Mouse (Mus musculus) T-helper 17 cell (primary cell): ENCODE measurements around the gene Atxn7l1.

Experiments used
- in situ Hi-C, 2 experiments: fragments of 300-600 bp; cut with MboI, MseI; formaldehyde crosslinking; loops; 1 replicate in 1 of 2; 2 replicates in 1 of 2; pipeline ENCODE4 v1.15.1; 2025; ENCODE audit warnings: high pct_unique_total_duplicates in 2 of 2

The Atxn7l1 gene

DNA sequence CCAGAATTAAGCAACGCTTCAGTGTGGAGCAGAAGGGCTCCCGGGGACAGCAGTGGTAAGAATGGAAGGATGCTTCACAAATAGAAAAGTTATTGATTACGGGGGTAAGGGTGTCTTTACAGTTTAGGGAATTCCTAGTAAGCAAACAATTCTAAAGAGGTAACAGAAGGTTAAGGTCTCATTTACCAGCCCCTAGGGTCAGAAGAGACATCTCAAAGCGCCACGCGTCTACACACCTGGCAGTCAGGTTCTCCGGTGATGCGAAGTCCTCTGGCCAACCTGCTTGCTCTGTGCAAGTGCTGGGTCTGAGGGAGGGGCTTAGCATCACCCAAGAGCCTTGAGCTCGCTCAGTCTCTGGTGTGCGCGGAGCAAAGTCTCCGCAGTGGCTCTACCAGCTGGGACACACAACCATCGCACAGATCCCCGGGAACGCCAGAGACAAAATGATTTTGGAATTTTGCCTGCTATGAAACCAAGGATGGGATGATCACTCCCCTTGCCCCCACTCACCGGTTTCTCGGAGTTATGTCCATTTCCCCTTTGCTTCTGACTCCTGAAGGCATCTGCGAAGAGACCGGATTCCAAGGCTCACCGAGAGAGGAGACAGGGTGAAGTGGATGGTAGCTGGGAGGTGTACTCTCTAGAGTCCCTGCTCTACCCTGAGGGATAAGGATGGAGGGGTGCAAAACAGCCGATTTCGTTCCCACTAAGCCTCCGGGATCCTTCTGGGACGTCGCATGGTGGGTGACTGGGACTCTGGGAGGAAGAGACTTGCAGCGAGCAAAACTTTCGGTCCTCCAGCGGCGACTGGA lies 665 bp upstream of the Atxn7l1 start:
- in situ Hi-C loops = loop anchor here in 1 of 2 experiments (5.0 kb wide), 1 partner anchor 35 kb away; no protein-coding TSS in a partner anchor

DNA sequence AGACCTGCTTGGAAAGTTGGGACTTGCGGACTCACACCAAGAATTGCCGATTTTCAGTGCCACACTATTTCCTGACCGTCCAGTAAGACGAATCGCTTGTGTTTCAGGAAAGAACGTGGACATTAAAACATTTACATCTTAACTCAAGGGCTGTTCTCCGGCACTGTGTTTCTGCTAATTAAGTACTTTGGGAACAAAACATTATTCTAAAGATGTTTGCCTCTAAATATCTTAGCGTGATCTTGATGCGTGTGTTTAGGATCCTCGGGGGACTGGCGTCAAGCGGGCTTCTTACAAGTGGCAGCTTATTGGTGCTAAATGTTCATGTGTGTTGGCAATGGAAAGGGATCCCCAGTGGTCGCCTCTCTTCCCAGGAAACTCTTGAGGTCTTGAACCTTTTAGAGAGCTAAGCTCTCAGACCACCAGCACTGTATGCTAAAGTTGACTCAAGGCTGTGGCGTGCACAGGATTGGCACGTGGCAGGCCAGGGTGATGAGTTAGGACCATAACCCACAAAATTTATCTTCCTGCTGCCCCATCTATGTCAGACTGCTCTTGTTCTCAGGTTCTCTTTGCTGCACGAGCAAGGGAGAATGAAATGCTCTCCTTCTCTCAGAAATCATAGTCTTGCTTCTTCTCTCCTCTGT lies 2.2 kb downstream of the Atxn7l1 start:
- in situ Hi-C loops = loop anchor here in 1 of 2 experiments (5.0 to 25.0 kb wide), 2 partner anchors 33 to 1487 kb away; partner anchors contain the start of genes Cog5 and Dus4l

DNA sequence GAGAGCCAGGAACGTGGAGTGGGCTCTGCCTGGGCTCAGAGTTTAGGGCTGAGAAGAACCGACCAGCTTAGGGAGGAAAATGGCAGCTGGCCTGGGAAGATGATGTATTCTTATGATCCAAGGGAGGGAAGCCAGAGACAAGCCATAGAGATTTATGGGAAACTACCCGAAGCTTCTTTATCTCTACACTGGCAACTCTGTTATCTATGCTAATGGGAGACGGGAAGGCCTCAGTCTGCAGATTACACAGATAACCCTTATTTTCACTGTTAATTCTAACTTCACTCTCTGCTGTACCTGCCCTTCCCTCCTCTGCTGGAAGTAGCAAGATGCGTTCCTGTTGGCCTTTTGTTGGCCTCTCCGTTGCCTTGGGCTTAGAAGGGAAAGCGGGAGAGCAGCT lies 5.6 kb downstream of the Atxn7l1 start:
- in situ Hi-C loops = loop anchor here in 1 of 2 experiments (25.0 kb wide), 1 partner anchor 1491 kb away; the partner anchor contains the start of genes Cog5 and Dus4l

DNA sequence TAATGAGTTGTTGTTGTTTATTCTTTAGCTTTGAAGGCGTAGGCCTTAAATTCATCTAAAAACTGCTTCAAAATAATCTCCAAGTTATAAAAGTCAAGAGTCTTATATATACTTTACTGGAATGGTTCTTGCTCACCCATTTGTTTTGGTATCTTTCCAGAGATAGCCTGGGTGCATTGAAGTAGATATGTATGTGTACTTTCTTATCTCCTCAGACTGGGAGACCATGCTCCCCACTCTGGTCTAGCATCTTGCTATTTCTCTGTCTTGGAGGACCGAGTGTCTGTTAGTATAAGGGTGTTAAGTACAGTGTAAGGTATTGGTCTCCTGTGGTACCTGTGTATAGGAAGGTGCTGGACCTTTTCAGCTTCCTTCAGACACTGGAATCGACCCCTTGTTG lies 6.4 kb downstream of the Atxn7l1 start:
- in situ Hi-C loops = loop anchor here in 1 of 2 experiments (25.0 kb wide), 1 partner anchor 1492 kb away; the partner anchor contains the start of genes Cog5 and Dus4l

DNA sequence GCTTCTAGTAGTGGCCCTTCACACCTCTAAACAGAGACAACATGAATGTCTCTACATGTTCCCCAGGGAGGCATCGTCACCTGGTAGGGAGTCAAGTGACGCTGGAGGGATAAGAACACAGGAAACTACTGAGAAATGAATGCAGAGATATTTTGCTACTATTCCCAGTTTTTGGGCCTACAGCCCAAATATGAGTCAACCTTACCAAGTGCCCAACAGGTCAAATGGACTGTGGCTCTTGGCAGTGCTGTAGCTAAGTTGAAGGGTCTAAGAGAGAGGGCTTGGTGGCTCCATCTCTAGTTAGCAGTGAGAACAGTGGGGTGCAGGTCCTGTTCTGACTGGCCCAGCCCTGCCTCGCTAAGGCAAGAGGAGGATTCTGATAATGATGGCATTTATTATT lies 7.2 kb downstream of the Atxn7l1 start:
- in situ Hi-C loops = loop anchor here in 1 of 2 experiments (25.0 kb wide), 1 partner anchor 1492 kb away; the partner anchor contains the start of genes Cog5 and Dus4l

DNA sequence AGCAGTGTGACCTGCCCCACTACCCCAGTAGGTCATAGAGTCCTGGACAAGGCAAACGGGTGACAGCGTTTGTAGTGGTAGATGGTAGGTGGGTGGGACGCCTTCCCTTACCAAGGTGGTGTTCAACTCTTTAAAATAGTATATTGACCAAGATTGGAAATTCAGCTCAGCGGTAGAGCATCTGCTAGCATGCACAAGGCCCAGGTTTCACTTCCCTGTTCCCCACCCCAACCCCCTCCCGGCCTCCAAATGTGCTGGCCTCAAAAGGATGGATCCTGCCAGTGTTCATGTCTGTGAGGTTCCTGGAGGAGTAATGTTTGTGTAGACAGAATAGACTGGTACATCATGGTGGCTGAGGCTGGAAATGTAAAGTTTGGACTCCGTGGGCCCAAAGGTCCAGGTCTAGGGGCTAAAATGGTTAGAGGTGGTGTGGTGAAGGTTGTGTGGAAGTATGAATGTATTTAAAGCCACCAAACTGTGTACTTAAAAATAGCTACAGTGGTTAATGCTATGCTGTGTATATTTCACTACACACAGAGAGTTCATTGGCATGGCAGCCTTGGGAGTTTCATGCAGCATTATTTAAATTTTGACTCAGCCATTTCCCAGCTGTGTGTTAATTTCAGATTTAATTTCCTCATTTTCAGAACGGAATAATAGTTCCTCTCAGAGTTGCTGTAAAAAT lies 9.0 kb downstream of the Atxn7l1 start:
- in situ Hi-C loops = loop anchor here in 1 of 2 experiments (25.0 kb wide), 1 partner anchor 1494 kb away; the partner anchor contains the start of genes Cog5 and Dus4l

DNA sequence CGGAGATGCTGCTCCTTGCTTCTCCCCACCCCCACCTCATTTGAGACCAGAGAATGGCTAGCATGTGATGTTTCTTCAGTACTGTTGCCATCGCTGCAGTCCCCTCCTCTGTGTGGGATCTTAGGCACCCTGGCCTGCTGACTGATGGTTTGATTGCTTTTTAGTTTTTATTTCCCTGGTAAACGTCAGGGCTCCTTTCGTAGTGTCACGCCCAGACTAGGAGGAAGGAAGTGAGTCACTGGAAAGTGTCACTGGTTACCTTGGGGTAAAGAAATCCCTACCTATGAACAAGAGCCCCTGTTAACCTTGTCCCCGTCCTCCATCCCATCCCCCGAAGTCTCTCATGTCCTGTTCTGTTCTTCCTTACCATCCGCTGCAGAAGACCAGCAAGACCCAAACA lies 10.8 kb downstream of the Atxn7l1 start:
- in situ Hi-C loops = loop anchor here in 1 of 2 experiments (25.0 kb wide), 1 partner anchor 1496 kb away; the partner anchor contains the start of genes Cog5 and Dus4l

DNA sequence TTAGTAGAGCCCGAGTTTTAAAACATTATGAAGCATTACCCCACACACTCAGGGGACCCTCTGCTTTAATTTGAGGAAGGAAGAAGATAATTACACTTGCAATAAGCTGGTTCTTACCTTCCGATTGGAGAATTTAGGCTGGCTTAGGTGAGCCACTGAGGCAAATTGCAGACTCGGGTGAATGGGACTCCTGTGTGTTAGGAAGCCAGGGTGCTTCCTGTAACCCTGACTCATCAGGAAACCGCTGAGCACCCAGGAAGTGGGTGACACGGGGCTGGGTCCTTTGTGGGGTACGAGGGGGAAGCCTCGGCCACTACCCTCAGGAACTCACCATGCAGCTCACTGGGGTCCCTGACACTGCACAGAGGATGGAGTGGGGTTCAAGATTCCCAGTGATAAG lies 12.9 kb downstream of the Atxn7l1 start:
- in situ Hi-C loops = loop anchor here in 1 of 2 experiments (25.0 kb wide), 1 partner anchor 1498 kb away; the partner anchor contains the start of genes Cog5 and Dus4l

DNA sequence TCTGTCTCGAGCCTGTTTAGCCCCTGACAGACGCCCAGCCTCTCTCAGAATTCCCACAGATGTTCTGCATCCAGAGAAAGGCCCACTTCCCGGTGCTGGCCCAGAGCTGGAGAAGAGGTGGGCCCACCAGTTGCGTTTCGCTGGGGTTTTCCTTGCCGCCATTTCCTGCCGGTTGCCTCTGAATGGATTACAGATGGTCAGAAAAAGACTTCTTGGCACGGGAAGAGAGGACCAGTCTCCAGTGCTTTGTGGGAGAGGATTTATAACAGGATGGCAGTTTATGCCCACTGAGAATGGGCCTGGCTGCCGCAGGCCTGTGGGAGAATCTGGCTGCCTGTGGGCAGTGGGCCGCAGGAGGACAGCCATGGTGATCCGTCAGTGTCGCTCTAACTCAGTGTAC lies 15.0 kb downstream of the Atxn7l1 start:
- in situ Hi-C loops = loop anchor here in 1 of 2 experiments (25.0 kb wide), 1 partner anchor 1500 kb away; the partner anchor contains the start of genes Cog5 and Dus4l

DNA sequence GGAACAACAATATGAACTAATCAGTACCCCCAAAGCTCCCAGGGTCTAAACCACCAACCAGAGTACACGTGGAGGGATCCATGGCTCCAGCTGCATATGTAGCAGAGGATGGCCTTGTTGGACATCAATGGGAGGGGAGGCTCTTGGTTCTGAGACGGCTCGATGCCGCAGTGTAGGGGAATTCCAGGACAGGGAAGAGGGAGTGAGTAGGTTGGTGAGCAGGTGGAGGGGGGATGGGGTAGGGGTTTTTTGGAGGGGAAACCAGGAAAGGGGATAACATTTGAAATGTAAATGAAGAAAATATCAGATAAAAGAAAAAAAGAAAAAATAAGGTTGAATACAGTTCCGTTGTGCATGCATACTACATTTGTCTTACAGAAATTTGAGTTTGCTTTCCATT lies 16.5 kb downstream of the Atxn7l1 start:
- in situ Hi-C loops = loop anchor here in 1 of 2 experiments (25.0 kb wide), 1 partner anchor 1502 kb away; the partner anchor contains the start of genes Cog5 and Dus4l

DNA sequence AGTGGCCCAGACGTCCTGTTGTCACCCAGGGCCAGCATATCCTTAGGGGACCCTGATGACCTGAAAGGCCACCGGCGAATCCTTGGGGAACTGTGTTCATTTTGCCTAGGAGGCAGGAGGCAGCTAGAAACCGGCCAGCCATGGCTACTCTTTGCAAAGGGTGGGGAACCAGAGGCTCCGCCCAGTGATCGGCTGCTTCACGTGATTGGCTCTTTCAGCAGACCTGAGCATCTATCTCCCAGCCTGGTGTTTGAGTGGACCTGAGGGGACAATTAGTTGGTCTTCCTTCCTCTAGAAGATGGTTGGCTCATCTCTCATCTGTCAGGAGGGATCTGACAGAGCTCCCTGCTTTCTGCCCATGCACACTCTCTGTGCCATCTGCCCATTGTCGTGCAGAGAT lies 19.2 kb downstream of the Atxn7l1 start:
- in situ Hi-C loops = loop anchor here in 1 of 2 experiments (25.0 kb wide), 1 partner anchor 1504 kb away; the partner anchor contains the start of genes Cog5 and Dus4l

DNA sequence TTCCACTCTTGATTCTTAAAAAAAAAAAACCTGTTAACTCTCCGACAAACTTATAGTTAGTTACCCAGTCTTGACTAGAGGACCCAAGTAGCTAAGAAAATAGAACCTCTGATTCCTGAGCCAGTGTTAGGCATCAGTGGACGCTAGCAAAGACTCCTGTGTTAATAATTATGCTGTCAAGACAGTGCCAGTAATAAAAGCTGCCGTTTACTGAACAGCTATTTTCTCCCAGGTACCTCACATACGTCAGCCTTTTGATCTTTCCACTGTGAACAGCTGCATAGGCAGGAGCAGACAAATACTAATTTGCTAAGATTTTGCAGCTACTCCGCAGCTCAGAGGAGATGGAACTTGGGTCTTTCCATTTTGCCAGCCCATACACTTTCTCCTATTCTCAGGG lies 20.1 kb downstream of the Atxn7l1 start:
- in situ Hi-C loops = loop anchor here in 1 of 2 experiments (25.0 kb wide), 1 partner anchor 1505 kb away; the partner anchor contains the start of genes Cog5 and Dus4l

DNA sequence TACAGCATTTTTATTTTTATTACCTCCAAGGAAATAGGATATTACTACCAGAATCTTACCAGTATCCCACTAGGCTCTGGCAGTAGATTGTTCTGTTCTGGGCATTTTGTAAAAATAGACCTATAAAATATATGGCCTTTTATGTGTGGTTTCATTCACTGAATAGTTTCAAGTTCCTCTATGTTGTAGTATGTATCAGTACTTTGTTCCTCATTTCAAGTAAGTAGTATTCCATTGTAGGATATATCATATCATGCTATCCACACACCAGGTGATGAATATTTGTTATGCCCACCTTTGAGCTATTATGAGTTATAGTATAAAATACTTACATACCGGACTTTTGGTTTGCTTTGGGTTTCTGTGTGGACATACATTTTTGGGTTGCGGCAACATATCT lies 21.0 kb downstream of the Atxn7l1 start:
- in situ Hi-C loops = loop anchor here in 1 of 2 experiments (25.0 kb wide), 1 partner anchor 1506 kb away; the partner anchor contains the start of genes Cog5 and Dus4l

DNA sequence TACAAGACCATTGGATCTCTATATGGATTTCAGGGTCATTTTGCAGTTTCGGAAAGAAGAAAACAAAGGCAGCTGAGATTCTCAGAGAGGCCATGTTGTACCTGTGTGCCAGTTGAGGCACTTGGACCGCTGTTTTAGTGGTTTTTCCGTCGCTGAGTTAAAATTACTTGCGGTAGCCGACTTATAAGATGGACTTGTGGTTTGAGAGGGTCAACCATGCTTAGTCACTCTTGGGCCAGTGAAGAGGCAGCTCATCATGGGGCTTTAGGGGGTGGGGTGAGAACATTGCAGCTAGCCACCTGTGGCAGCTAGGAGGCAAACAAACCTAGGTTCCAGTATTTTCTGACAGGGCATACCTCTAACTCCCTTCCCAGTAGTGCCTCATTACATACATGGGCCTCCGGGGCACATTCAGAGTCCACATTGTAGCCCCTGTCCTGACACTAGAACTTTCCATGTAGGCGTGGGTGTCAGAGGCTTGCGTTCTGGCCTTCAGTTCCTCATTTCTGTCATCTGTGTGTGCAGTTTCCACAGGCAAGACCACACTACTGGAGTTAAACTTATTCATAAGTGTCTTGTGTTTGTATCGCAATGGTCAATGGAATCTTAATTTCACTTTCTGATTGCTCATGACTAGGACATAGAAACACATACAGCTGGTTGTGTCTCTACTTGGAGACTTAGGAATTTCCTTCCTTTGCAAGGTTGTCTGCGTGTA lies 22.4 kb downstream of the Atxn7l1 start:
- in situ Hi-C loops = loop anchor here in 1 of 2 experiments (25.0 kb wide), 1 partner anchor 1508 kb away; the partner anchor contains the start of genes Cog5 and Dus4l

DNA sequence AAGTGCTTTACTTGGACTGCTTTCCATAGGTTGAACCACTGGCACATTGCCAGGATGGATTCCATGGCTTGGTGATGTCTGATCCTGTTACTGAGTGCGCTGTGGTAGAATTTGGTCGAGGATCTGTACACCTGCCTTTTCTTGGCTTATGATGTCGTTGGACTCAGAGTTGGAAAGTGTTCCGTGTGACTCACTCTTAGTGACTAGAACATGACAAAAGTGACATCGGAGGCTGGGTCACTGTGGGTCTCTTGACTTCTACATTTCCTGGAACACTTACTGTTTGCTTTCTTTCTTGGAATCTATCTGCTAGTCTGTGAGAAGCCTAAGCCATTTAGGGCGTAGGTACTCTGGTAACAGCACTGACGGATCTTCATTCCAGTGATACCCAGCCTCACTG lies 23.3 kb downstream of the Atxn7l1 start:
- in situ Hi-C loops = loop anchor here in 1 of 2 experiments (25.0 kb wide), 1 partner anchor 1509 kb away; the partner anchor contains the start of genes Cog5 and Dus4l

DNA sequence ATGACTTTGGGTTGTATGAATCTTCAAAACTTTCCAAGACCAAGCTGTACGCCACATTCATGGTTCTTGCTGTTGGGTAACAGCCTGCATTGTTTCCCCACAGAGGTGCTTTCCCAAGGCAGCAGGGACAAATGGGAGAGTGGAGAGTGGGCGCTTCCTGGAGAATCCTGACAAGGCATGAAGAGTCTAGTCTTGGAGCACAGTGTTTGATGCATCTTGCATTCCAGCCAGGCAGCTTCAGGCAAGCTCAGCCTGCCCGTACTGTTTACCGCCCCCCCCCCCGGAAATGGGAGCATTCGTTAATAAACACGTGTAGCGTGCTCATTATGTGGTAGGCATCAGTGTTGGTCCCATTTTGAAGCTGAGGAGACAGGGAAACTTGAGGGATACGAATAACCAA lies 25.4 kb downstream of the Atxn7l1 start:
- in situ Hi-C loops = loop anchor here in 1 of 2 experiments (25.0 kb wide), 1 partner anchor 1511 kb away; the partner anchor contains the start of genes Cog5 and Dus4l

DNA sequence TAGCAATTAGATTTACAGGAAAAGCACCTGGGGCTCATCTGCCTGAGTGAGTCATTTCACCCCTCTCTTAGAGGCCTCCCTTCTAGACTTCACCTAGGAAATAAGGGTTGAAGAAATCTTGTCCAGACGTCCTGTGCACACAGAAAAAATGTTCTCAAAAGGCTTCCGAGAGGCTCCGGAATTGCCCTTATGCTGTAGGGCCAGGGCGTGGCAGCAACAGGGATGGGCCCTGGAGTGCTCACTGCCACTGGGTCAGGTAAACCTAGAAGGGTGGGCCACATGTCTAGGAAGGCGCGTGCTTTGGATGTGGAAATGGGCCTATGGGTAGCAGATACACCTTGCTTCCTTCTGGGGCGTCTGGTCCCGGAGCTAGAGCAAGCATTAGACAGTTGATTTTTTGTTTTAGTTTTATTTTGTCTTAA lies 26.2 kb downstream of the Atxn7l1 start:
- in situ Hi-C loops = loop anchor here in 1 of 2 experiments (25.0 kb wide), 1 partner anchor 1511 kb away; the partner anchor contains the start of genes Cog5 and Dus4l

DNA sequence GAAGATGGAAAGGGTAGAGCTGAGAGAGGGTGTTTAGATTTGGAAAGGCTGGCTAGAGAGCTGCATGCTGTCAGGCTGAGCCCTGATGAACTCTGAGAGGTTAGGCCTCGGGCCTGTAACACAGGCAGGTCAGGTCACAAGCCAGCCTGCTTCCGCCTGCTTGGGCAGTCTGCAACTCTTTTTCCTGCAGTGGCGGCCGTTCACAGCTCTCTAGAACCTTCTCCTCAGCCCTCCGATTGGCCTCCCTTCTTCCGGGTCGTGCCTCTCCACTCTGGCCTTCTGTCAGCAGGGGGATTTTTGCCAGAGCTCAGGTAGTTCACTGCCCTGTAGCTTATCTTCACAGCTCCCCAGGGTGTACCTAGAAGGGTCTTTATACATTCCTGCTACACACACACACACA lies 26.7 kb downstream of the Atxn7l1 start:
- in situ Hi-C loops = loop anchor here in 1 of 2 experiments (25.0 kb wide), 1 partner anchor 1512 kb away; the partner anchor contains the start of genes Cog5 and Dus4l

DNA sequence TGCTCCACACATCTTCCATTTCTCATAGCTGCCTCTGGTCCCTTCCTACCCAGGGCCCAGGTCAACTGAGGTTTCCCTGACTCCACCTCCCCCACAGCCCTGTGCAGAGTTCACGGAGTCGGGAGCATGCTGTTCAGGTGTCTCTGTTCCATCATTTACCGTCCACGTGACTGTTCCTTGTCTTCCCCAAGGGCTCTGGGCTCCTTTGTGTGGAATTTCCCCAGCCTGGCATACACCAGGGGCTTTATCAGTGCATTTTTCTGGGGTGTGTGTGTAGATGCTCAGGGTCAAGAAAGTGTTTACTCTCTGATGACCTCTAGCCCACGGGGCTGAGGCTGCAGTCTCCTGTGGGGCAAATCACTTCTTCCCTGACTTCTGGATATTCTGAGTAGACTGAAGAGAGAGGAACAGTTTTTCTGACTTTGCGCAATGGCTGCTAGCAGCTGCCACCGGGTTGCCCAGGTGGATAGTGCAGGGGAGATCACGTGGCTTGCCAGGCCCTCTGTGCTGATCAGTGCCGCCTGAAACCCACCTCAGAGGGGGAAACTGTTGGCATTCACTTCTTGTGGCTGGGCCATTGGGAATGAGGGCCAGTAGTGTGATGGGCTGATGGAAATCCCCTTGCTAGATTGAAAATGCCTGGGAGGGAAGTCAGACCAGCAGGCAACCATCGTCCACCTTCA lies 27.3 kb downstream of the Atxn7l1 start:
- in situ Hi-C loops = loop anchor here in 1 of 2 experiments (25.0 kb wide), 1 partner anchor 1513 kb away; the partner anchor contains the start of genes Cog5 and Dus4l
